Mouse (Mus musculus): ENCODE results near the gene Lyrm1. TPM values are rescaled to one million over a fixed set of nuclear protein-coding genes. Genes with fewer than 3 reads are reported as not detected.

The Lyrm1 gene
- total and polyA plus RNA-seq, 3 experiments = 4.6 to 10.9 (median 7.9) TPM

DNA sequence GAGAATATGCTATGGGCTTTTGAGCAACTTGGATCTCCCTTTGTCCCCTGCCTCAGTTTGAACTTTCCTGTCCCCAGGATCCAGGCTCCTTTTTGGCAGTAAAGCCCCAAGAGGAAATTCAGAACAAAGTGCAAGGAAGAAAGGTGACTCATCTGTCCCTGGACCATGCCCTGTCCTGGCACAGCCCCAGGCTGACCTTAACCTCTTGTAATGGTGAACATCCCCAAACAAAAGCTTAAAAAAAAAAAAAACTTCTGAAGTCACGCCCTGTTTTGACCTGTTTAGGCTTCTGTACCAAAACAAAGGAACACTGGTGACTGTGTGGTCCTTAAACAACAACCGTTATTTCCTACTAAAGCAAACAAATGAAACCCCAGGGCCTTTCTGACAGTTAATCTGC lies 45.9 kb downstream of the Lyrm1 start:
- no peak overlapping the region for H3K4me3 ChIP-seq (replicated peaks in 1 of 3; ENCODE audit: low read depth in 2 of 3, low read length in 2 of 3, poor library complexity in 1 of 3)
- DNase-seq (ENCODE audit: extremely low read depth) = no peak
- no peaks in the 10 kb centered on the region for H3K4me1 ChIP-seq (ENCODE audit: control insufficient read depth in 1 of 2, insufficient read depth in 2 of 2)
- no peaks in the 10 kb centered on the region for H3K9me3 ChIP-seq (replicated peaks; ENCODE audit: low read length)
- TF ChIP-seq MAX (IDR thresholded peaks at IDR 0.05; ENCODE audit: low read length) (no peak), UBTF (IDR thresholded peaks at IDR 0.05; ENCODE audit: low read depth, low read length) (no peak), MAFK (IDR thresholded peaks at IDR 0.05; ENCODE audit: insufficient replicate concordance, low read length) (no peak), TCF12 (IDR thresholded peaks at IDR 0.05; ENCODE audit: low read depth, low read length) (no peak), JUN (IDR thresholded peaks at IDR 0.05; ENCODE audit: insufficient read depth, low read depth, low read length) (no peak), MAZ (IDR thresholded peaks at IDR 0.05; ENCODE audit: low read depth, low read length) (no peak), IRF4 (IDR thresholded peaks at IDR 0.05; ENCODE audit: low read depth, low read length) (no peak), PAX5 (IDR thresholded peaks at IDR 0.05; ENCODE audit: low read length) (no peak), ELF1 (IDR thresholded peaks at IDR 0.05; ENCODE audit: low read depth, low read length) (no peak), NRF1 (IDR thresholded peaks at IDR 0.05; ENCODE audit: low read depth, low read length) (no peak), HCFC1 (IDR thresholded peaks at IDR 0.05; ENCODE audit: low read depth, low read length) (no peak)
- H3K4me2 ChIP-seq (ENCODE audit: insufficient read depth, low read depth, poor library complexity, severe bottlenecking) = no peak overlapping the region
- no peaks in the 10 kb centered on the region for H3K36me3 ChIP-seq (replicated peaks in 1 of 2; ENCODE audit: control insufficient read depth in 1 of 2, insufficient read depth in 1 of 2, low read length in 1 of 2)
- in situ Hi-C loops (cut with MboI; ENCODE audit: low pct_ligation_motif_present, low pct_unique_long_range_greater_than_20kb, low sequenced_read_pairs) = no loop called here
- H3K27me3 ChIP-seq (replicated peaks) = no peaks in the 10 kb centered on the region
- H3K27ac ChIP-seq (ENCODE audit: insufficient read depth, low read depth) = no peak overlapping the region
- no peaks in the 10 kb centered on the region for H3K79me2 ChIP-seq (replicated peaks; ENCODE audit: control insufficient read depth, extremely low read depth, insufficient read depth, poor library complexity, severe bottlenecking)
- dilution Hi-C loops (cut with MboI; ENCODE audit: extremely low pct_ligation_motif_present, extremely low pct_unique_long_range_greater_than_20kb, low sequenced_read_pairs) = no loop called here
- H3K9ac ChIP-seq (ENCODE audit: insufficient read depth, low read depth) = no peak overlapping the region

DNA sequence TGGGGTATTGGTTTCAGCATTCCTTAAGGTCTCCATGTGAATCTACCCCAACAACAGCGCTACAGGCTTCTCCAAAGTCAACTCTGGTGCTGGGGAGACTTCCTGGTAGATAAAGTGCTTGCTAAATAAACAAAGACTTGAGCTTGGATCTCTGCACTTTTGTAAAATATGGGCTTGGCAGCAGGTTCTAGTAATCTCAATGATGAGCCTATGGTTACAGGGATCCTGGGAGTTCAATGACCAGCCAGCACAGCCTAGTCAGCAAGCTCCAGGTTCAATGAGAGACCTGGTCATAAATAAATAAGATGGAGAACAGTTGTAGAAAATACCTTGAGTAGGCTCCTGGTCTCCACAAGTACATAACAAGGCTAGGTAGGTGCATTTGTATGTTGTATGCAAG lies 58.4 kb downstream of the Lyrm1 start:
- in situ Hi-C loops (cut with MboI; ENCODE audit: low pct_ligation_motif_present, low pct_unique_long_range_greater_than_20kb, low sequenced_read_pairs) (no loop called here), dilution Hi-C loops (cut with MboI; ENCODE audit: extremely low pct_ligation_motif_present, extremely low pct_unique_long_range_greater_than_20kb, low sequenced_read_pairs) (no loop called here)
- H3K36me3 ChIP-seq (replicated peaks in 1 of 2; ENCODE audit: control insufficient read depth in 1 of 2, insufficient read depth in 1 of 2, low read length in 1 of 2) = no peaks in the 10 kb centered on the region
- peaks cover 0 to 2% of the 10 kb centered on the region in 2 experiments; a peak in 1 of 4 replicates for H3K4me1 ChIP-seq (ENCODE audit: control insufficient read depth in 1 of 2, insufficient read depth in 2 of 2)
- no peak overlapping the region for H3K4me3 ChIP-seq (replicated peaks in 1 of 3; ENCODE audit: low read depth in 2 of 3, low read length in 2 of 3, poor library complexity in 1 of 3)
- no peak overlapping the region for H3K27ac ChIP-seq (ENCODE audit: insufficient read depth, low read depth)
- H3K27me3 ChIP-seq (replicated peaks) = no peaks in the 10 kb centered on the region
- no peak for DNase-seq (ENCODE audit: extremely low read depth)
- TF ChIP-seq MEF2A (IDR thresholded peaks at IDR 0.05; ENCODE audit: borderline replicate concordance, low read depth, low read length) (no peak), ETS1 (conservative IDR thresholded peaks at IDR 0.05; ENCODE audit: low read depth, low read length) (no peak), E2F4 (IDR thresholded peaks at IDR 0.05; ENCODE audit: insufficient replicate concordance, low read depth, low read length) (no peak), ZC3H11A (IDR thresholded peaks at IDR 0.05; ENCODE audit: low read depth, low read length) (no peak), POLR2A (IDR thresholded peaks at IDR 0.05; ENCODE audit: low read depth, low read length) (no peak)
- no peaks in the 10 kb centered on the region for H3K79me2 ChIP-seq (replicated peaks; ENCODE audit: control insufficient read depth, extremely low read depth, insufficient read depth, poor library complexity, severe bottlenecking)
- H3K9me3 ChIP-seq (replicated peaks; ENCODE audit: low read length) = no peaks in the 10 kb centered on the region
- H3K4me2 ChIP-seq (ENCODE audit: insufficient read depth, low read depth, poor library complexity, severe bottlenecking) = no peak overlapping the region
- no peak overlapping the region for H3K9ac ChIP-seq (ENCODE audit: insufficient read depth, low read depth)

Data from CH12.LX (cell line).